Mouse (Mus musculus) spleen, adult 2 months (tissue): ENCODE data around the gene Pigs. TPM values are rescaled to one million over a fixed set of nuclear protein-coding genes. Genes with fewer than 3 reads are reported as not detected.

ENCODE experiments used
- DNase-seq, 2 experiments: peaks; one replicate each; pipeline versions ENCODE4 v3.0.0 to v3.0.0-alpha.2; 2012 to 2021; ENCODE audit warnings: low spot score in 2 of 2, low read depth in 1 of 2
- H3K27ac ChIP-seq: fragments of 200-500 bp; 2 replicates; pipeline ENCODE4 v1.5.1; 2012; ENCODE audit warnings: low read length, inconsistent platforms; ENCODE audit not compliant: insufficient read depth
- H3K27me3 ChIP-seq: fragments of 200-500 bp; 2 replicates; pipeline ENCODE4 v1.6.1; 2012; ENCODE audit warnings: mild to moderate bottlenecking, moderate library complexity, low read length, inconsistent platforms; ENCODE audit not compliant: control insufficient read depth, insufficient read depth
- H3K36me3 ChIP-seq: fragments of 200-500 bp; 2 replicates; pipeline ENCODE4 v1.6.1; 2012; ENCODE audit warnings: mild to moderate bottlenecking, low read length, inconsistent platforms; ENCODE audit not compliant: control insufficient read depth, insufficient read depth
- H3K4me1 ChIP-seq: fragments of 200-500 bp; 2 replicates; pipeline ENCODE4 v1.6.1; 2011; ENCODE audit warnings: inconsistent platforms; ENCODE audit not compliant: control insufficient read depth, insufficient read depth, insufficient read length
- H3K4me3 ChIP-seq: fragments of 200-500 bp; 2 replicates; pipeline ENCODE4 v1.5.1; 2011; ENCODE audit warnings: mild to moderate bottlenecking, inconsistent platforms; ENCODE audit not compliant: insufficient read depth, insufficient read length; ENCODE audit errors: extremely low read depth
- CTCF ChIP-seq: fragments of 200-500 bp; IDR thresholded peaks from 2 replicates; pipeline ENCODE4 v1.5.1; 2011; ENCODE audit warnings: mild to moderate bottlenecking, inconsistent platforms; ENCODE audit not compliant: insufficient read depth, insufficient read length, insufficient replicate concordance; ENCODE audit errors: extremely low read depth
- POLR2A ChIP-seq: fragments of 200-500 bp; IDR thresholded peaks from 2 replicates; pipeline ENCODE4 v1.6.1; 2011; ENCODE audit warnings: low read depth, low read length, inconsistent platforms
- WGBS: fragments of 180-500 bp; shearing (Covaris S2); methylation state at CpG from one replicate; pipeline ENCODE4 v1.1.7; 2018; 5-methylcytosine and 5-hydroxymethylcytosine counted together
- polyA plus RNA-seq: library from polyadenylated mRNA; depleted of rRNA; stranded (reverse); fragments of >200 nt; gene quantifications from 2 replicates; pipeline ENCODE4 v1.2.3, GENCODE M21; 2012

The Pigs gene
- polyA plus RNA-seq, 1 experiment, result 66.7 TPM

DNA sequence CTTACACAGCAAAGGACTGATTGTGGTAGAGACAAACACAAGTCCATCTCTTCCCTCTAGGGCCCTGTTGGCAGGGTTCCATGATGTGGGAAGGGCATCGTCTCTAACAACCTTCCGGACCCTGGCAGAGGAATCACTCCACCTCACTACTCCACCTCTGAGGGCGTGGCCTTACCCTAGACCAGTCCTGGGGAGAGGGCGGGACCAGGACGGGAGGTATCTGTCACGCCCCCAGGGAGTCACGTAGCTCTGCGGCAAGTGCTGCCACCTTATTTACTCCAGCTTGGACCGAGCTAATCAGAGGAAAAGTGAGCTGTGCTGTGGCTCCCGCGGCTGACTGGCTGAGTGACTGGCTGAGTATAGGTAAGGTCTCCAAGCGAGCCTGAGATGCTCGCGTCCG lies 5.4 kb upstream of the Pigs start, which contains the start of gene Aldoc:
Gene Aldoc (plus strand): TSS at position 109 of the 400 bp plus-strand sequence.
- TF ChIP-seq POLR2A, result no peak
- no peak for TF ChIP-seq CTCF
- peak; percentile 78 to 87 for DNase-seq
- H3K4me1 ChIP-seq, result peaks cover 10% of the 10 kb centered on the region
- peak within 1 kb of the TSS; percentile 35 for H3K4me3 ChIP-seq
- no peaks in the 10 kb centered on the region for H3K27me3 ChIP-seq
- no peak within 1 kb of the TSS for H3K27ac ChIP-seq
- H3K36me3 ChIP-seq, result no peaks in the 10 kb centered on the region; the same call in 1 of the 2 replicates
- WGBS, result 11% methylated on average over 15 of the region's 15 CpGs

DNA sequence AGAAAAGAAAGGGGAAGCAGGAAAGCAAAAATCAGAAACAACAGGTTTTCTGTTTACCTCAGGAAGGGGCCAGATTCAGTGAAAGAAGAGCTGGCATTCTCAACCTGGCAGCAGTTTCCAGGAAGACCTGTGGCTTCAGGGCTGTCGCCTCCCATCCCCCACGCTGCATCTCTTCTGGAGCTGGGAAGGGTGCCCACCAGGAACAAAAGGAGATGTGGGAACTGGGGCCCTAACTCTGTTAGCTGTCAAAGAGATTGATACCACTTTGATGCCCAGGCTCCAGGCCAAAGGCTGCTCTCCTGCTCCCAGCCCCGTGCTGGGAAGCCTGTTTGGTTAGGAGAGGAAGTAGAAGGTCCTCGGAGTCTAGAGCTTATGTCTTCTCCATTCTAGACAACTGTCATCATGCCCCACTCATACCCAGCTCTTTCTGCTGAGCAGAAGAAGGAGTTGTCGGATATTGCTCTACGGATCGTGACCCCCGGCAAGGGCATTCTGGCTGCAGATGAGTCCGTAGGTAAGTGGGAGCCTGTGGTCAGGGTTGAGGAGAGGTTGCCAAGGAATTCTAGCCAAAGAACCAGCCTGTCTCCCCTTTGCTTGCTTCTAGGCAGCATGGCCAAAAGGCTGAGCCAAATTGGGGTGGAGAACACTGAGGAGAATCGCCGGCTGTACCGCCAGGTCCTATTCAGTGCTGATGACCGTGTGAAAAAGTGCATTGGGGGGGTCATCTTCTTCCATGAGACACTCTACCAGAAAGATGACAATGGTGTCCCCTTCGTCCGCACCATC lies 4.0 kb upstream of the Pigs start:
- TF ChIP-seq CTCF, result no peak
- TF ChIP-seq POLR2A, result no peak
- Histone ChIP-seq H3K27ac (no peak overlapping the region), H3K27me3 (no peaks in the 10 kb centered on the region), H3K4me3 (no peak overlapping the region), H3K4me1 (peaks cover 11% of the 10 kb centered on the region), H3K36me3 (no peaks in the 10 kb centered on the region; the same call in 1 of the 2 replicates)
- WGBS, result 89% methylated on average over 15 of the region's 15 CpGs
- no peak for DNase-seq

DNA sequence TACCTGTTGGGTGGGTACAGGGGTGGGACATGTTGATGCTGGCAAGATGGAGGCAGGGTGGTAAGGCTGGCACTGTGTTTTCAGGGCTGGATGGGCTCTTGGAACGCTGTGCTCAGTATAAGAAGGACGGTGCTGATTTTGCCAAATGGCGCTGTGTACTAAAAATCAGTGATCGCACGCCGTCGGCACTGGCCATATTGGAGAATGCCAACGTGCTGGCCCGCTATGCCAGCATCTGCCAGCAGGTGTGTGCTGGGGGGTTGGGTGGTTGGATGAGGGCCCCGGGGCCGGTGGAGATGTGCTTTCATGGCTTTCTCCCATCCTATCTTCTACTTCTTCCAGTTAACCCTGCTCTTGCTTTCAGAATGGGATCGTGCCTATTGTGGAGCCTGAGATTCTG lies 3.2 kb upstream of the Pigs start:
- H3K27me3 ChIP-seq, result no peaks in the 10 kb centered on the region
- H3K4me3 ChIP-seq, result no peak overlapping the region
- WGBS, result 95% methylated on average over 12 of the region's 12 CpGs
- TF ChIP-seq CTCF (no peak), POLR2A (no peak)
- H3K36me3 ChIP-seq, result no peaks in the 10 kb centered on the region
- no peak overlapping the region for H3K27ac ChIP-seq
- DNase-seq, result no peak
- H3K4me1 ChIP-seq, result peaks cover 12% of the 10 kb centered on the region

DNA sequence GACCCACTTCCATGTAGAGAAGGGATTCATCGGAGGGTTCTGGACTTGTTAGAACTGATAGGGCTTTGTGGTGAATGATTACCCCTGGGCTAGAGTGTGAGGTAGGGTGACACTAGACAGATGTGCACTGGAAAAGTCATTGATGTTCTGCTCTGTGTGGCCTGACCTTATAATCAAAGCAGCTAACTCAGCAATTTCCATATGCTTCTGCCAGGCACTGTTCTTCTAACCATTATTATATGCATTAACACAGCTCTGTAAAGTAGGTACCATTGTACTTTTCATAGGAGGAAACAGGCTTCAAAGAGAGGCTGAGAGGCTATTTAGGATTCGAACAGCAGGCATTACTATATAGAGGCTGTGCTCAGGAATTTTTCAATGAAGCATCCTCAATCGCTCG lies 1.0 kb upstream of the Pigs start:
- Histone ChIP-seq H3K4me1 (peaks cover 12% of the 10 kb centered on the region), H3K27ac (no peak overlapping the region), H3K4me3 (no peak overlapping the region), H3K27me3 (no peaks in the 10 kb centered on the region), H3K36me3 (no peaks in the 10 kb centered on the region)
- no peak for DNase-seq
- 95% methylated on average over 4 of the region's 4 CpGs for WGBS
- TF ChIP-seq POLR2A (no peak), CTCF (no peak)

DNA sequence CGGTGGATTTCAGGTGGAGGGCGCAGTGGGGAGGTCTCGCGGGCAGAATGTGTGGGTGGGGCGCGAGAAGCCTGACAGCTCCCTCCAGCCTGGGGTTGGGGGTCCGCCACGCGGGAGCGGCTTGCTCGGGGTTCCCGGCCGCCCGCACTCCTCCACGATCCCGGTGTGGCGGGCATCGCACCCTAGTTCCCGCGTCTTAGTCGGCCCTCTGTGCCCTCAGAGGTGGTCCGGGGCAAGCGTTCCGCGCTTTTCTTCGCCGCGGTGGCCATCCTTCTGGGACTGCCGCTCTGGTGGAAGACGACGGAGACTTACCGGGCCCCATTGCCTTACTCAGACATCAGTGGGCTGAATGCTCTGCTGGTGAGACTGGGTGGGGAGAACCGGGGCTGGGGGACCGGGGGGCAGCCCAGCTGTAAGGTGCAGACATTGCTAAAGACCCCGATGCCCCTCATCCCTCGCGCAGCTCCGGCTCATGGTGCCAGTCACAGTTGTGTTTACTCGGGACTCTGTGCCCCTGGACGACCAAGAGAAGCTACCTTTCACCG lies 369 bp downstream of the Pigs start:
- Histone ChIP-seq H3K36me3 (peaks cover 4% of the 10 kb centered on the region), H3K4me1 (peaks cover 2% of the 10 kb centered on the region; the same call in 1 of the 2 replicates), H3K4me3 (peak overlapping the region; percentile 75), H3K27ac (peak overlapping the region; percentile 49), H3K27me3 (no peaks in the 10 kb centered on the region)
- no peak for TF ChIP-seq POLR2A
- TF ChIP-seq CTCF, result no peak
- WGBS, result under 1% methylated on average over 41 of the region's 41 CpGs
- no peak for DNase-seq

DNA sequence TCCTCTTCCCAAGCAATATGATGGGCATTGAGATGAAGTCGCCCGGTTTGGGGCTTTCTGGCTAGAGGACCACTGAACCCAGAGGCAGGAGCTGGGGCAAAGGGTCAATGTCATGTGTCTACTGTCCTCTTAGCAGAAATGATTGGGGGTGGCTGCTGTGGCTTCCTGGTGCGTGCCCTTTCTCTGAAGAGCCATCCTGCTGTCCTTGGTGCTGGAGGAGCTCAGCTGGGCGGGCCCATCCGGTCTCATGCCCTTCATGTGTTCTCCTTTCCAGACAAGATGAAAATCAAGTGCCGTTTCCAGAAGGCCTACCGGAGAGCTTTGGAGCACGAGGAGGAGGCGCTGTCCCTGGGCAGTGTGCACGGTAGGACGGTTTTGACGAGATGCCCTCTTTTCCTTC lies 4.5 kb downstream of the Pigs start:
- no peaks in the 10 kb centered on the region for H3K27me3 ChIP-seq
- WGBS, result 94% methylated on average over 12 of the region's 12 CpGs
- TF ChIP-seq CTCF, result no peak
- no peak for TF ChIP-seq POLR2A
- DNase-seq, result no peak
- H3K4me3 ChIP-seq, result no peak overlapping the region
- no peak overlapping the region for H3K27ac ChIP-seq
- peaks cover 18% of the 10 kb centered on the region for H3K36me3 ChIP-seq
- peaks cover 2% of the 10 kb centered on the region; the same call in 1 of the 2 replicates for H3K4me1 ChIP-seq

DNA sequence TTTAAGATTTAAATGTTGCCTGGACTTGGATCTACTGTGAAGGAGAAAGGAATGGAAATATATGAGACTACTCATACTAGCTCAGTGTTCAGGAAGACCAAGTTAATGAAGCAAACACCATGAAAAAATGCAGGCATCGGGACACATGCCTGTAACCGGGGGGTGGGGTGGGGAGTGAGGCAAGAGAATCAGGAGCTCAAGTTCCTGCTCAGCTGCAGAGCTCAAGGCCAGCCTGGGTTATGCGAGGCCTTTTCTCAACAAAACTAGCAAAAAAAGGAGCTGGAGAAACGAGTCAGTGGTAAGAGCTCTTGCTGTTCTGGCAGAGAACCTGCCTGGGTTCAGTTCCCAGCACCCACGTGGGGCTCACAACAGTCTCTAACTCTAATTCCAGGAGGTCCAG lies 5.8 kb downstream of the Pigs start:
- Histone ChIP-seq H3K4me1 (peaks cover 2% of the 10 kb centered on the region; the same call in 1 of the 2 replicates), H3K27me3 (no peaks in the 10 kb centered on the region), H3K36me3 (peaks cover 21% of the 10 kb centered on the region), H3K4me3 (no peak overlapping the region), H3K27ac (no peak overlapping the region)
- WGBS, result 90% methylated on average over 5 of the region's 5 CpGs
- DNase-seq, result no peak
- TF ChIP-seq POLR2A (no peak), CTCF (no peak)
